Mouse (Mus musculus) naive thymus-derived CD4-positive, alpha-beta T cell, adult 2 months (primary cell): Measurements from ENCODE around the gene Cyth3.

Experiments
- DNase-seq: peaks from one replicate; pipeline ENCODE4 v3.0.0-alpha.2; 2011; ENCODE audit warnings: low read depth

Gene Cyth3

DNA sequence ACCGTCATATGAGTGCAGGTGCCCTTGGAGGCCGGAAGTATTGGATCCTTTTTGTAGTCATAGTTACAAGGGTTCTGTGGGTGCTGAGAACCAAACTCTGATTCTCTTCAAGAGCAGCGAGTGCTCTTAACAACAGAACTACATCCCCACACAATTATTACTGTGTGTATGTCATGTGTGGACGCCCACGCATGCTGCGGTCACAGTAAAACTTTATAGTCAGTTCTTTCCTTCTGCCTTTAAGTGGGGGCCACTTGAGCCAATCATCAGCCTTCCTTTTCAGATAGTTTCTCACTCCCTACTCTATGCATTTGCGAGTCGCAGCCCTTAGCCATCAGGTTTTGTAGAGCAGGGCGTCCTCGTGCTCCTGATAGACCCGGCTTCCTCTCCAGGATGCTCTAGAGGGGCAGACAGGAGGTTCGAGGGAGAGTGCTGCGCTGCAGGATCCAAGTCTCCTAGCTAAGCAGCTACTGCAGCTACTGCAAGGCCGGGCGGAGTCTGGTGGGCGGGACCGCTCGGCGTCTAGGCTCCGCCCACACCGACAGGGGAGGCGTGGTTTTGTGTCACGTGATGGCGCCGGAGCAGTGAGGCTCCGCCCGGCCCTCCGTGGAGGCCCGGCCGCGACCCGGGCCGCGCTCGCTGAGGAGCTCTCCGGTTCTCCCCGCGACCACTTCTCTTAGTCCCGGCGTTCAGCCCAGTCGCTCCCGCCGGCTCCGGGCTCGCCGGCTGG is at the start of gene Cyth3:
Gene Cyth3, plus strand, starts transcription at position 555 of the 730 bp plus-strand sequence.
- DNase-seq, result peak; percentile 98

DNA sequence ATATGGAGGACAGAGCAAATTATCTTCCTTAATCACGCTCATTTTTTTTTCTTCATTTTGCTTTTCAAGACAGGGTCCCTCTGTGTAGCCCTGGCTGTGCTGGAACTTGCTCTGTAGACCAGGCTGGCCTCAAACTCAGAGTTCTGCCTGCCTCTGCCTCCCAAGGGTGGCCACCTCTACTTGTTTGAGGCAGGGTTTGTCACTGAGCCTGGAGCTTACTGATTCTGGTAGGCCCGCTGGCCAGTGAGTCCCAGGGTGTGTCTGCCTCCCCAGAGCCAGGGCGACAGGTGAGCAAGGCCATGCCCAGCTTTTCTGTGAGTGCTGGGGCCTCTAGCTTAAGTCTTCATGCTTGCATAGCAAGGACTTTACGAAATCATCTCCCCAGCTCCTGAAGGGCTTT is 49.2 kb upstream of the Cyth3 start:
- DNase-seq, result no peak

DNA sequence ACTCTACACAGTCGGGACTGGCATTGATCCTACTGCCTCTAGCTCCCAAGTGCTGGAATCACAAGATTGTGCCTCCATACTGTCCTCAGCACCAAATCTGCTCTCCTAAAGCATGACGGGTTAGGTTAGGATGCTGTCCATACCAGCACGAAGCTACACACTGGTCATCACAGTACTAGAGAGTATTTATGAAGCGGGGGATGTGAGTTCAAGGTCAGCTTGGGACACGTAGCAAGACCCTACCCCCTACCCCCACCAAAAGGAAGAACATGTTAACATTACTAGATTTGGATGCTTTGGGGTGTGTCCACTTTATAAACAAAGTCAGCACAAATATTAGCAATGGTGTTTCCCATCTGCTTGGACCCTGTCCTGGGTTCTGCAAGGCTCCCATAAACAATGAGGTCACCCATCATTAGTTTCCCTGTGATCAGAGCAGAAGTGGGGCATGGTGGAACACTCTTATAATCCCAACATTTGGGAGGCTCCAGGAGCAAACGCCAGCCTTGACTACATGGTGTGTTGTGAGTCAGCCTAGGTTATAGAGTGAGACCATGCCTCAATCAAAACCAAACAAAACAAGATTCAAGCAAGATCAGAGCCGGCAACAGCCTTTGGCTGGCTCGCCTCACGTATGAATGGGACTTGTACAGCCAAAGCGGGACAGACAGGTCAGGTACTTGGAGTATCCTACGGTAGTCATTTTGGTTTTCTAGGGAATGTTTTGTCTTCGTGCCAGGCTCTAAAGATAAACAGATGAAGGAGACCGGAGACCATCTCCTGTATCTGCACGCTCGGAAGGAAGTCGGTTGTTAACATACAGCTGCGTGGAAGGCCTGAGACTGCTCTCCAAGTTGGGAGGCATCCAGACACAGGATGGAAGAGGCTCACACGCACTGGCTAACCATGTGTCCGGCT is 47.7 kb upstream of the Cyth3 start:
- DNase-seq, result no peak

DNA sequence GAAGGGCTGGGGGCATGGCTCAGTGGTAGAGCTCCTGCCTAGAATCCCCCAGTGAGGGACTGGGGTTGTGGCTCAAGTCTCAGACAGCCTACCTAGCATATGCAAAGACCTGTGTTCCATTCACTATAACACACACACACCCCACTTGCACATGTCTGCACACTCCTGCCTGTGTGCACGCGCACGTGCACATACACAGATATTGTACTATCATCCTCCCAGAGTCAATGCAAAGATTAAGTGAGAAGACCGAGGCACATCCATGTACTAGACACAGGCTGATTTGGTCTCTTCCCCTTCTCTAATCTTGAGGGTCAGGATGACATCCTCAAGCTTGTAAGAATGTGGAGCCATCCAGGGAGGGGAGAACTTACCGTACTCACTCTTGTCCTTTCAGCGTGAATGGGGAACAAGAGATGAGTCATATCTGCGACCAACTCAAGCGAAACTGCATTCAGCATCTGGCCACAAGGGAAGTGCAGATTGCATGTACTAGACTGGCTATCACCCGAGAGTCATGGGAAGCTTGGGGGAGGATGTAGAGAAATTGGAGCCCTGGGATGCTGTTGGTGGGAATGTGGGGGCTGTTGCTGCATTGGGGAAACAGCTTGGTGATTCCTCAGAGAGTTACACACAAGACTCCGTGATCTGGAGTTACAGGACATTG is 42.6 kb upstream of the Cyth3 start:
- no peak for DNase-seq

DNA sequence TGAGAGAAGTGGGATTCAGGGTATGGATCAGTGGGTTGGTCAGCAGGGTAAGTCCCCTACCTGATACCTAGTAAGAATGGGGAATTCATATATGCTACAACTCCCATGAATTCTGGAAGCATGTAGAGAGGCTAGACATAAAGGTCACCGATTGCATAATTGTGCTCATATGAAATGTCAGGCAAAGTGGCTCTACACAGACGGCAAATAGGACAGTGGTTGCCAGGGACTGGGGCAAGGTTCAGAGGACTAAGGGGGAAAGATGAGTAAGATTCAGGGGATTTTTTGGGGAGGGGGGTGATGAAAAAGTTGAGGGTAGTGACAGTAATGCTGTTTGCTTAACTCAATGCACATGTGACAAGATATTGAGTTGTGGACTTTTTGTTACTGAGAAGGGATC is 41.3 kb upstream of the Cyth3 start:
- no peak for DNase-seq

DNA sequence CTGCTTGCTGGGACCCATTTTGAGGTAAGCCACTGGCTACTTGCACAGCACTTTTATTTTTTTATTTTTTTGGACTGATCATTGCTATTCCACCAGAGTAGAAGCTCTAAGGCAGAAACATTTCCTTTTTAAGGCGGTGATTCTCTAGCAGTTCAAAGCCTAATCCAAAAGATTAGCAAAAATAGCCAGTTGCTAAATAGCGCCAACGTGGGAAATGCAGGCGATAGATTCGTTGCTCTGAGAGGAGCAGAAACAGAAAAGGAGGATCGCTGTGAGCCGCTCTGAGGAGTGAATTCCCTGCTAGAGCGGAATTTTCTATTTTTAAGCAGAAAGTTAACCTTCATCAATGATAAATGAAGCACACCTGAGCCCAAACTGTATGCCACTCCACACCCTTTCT is 40.4 kb upstream of the Cyth3 start:
- DNase-seq, result no peak

DNA sequence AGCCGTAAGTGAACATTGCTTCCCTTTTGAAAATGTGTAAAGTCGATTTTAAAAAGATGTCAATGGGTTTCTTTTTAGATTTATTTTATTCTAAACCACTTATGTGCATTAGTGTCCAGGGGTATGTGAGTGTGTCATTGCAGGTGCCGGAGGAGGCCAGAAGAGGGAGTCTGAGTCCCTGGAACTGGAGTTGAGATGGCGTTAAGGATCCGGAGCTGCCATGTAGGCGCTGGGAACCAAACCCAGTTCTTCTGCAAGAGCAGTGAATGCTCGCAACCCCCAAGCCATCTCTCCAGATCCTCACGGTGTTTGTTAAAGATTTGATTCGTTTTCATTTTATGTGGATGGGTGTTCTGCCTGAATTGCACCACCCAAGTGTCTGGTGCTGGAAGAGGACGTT is 39.2 kb upstream of the Cyth3 start:
- no peak for DNase-seq

DNA sequence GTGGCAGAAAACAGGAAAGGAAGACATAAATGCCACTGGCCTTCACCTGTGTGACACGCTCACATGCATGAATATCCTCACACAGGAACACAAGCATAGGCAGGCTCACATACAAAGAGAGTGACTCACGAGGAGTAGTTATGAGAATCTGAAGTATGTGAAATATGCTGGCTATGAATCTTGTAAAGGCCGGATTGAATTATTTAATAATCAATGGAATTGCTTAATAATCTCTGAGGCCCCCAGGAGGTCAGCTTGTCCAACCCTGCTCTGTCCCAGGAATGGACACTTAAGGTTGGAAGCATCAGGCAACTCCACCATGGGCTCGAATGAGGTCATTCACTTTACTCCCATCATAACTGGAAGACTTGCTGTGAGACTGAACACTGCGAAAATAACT is 37.3 kb upstream of the Cyth3 start:
- no peak for DNase-seq

DNA sequence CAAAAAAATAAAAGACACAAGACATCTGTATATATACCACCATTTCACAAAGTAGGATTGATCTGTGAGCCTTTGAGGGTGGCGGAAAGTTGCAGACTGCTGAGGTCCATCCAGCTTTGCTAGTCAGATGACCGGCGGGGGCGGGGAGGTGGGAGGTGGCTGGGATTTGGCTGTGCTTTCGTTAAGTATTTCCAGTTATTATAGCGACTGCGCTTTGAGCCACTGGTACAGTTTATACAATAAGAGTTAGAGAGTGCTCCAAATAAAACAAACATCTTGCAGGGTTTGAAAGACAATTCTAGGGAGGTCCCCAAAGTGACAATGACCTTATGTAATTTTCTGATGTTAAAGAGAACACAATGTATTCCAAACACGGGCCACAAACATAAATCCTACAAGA is 35.9 kb upstream of the Cyth3 start:
- no peak for DNase-seq

DNA sequence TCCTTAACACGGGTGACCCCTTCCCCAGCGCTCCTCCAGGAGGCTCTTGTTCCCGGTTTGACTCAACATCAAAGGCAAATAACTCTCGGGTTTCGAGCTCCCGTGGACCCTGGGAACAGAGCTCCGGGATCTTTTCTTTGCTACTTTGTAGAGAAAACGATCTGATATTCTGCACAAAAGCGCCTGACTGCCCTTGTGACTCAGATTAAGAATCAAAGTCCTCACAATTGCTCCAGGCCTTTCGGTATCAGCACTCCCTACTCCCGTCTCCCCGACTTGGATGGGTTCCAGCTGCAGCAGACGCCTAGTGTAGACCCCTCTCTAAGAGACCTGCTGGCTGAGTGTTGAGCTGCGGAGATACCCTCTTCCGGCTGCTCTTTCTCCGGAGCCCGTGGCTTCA is 33.1 kb upstream of the Cyth3 start:
- no peak for DNase-seq

DNA sequence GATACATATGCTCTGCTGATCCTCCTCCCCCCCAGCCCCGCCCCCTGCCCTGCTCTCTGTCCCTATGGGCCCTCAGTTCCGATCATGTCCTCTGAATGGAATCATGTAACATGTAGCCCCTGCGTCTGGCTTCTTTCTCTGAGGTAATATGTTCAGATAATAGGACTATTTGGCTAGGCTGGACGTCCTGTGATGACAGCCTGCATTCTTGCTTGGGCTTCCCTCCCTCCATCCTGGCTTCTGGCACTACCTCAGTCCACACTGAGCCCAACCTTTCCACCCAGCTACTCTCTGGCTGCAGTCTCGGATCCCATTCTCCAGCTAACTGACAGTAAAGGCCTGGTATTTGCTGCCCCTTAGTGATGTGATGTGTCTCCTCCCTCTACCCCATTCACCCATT is 29.3 kb upstream of the Cyth3 start:
- DNase-seq, result no peak

DNA sequence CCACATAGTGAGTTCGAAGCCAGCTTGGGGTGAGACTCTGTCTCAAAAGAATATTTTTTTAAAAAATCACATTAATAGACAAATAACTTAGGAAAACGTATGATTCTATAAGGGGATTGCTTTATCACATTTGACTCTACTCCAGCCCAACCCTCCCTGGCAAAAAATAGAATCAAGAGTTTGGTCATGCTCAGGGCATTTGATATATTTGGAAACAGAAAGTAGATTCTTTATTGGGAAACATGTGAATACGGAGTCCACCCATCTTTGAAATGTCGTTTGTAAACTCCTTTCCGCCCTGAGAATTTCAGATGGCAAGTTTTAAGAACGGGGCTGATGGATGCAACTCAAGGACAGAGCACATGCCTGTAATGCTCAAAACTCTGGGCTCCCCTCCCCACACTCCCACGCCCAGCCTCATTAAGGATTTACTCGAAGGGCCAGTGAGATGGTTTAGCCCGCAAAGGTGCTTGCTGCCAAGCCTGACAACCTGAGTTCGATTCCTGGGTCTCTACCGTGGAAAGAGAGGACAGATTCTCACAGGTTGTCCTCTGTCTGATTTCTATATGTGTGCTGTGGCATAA is 28.6 kb upstream of the Cyth3 start:
- DNase-seq, result no peak

DNA sequence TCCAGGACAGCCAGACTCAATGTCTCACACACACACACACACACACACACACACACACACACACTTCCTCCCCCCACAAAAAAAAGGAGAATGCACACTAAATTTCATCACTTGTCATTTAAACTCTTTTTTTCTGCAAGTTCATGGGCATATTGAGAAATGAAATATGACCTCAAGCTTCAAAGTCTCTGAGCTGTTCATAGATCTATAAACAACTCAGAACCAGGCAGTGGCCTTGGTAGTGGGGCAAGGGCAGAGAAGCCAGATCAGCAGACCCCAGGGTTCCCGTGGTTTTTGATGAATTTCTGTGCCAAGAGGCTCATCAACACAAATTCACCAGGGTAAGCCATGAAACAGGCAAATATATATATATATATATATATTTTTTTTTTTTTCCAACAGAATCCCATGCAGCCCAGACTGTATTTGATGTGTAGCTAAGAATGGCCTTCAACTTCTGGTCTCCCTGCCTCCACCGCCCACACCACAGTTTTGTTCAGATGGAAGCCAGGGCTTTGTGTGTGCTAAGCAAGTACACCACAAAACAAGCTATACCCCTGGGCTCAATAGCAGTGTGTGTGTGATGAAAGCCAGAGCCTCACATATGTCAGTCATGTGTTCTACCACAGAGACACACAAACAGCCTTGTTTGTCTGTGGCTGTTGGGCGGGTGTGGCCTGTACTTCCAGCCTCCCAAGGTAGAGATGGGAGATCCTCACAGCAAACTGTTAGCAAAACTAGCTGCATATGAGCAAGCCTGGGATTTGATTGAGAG is 27.8 kb upstream of the Cyth3 start:
- no peak for DNase-seq

DNA sequence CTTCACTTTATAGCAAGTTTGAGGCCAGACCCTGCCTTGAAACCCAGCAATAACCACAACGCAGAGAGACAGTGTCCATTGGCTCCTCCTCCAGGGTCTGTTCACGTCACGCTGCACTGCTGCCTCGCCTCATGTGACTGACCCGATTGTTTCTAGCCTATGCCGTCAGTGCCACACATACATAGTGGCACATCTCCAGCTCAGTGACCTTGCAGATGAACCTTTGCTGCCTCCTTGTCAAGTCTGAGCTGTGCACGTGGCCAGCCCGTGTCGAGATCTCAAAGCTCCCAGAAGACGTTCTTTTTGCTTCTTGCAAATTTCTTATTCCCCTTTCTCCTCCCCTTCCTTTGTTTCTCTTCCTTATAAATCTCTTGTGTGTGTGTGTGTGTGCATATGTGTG is 20.2 kb upstream of the Cyth3 start:
- no peak for DNase-seq

DNA sequence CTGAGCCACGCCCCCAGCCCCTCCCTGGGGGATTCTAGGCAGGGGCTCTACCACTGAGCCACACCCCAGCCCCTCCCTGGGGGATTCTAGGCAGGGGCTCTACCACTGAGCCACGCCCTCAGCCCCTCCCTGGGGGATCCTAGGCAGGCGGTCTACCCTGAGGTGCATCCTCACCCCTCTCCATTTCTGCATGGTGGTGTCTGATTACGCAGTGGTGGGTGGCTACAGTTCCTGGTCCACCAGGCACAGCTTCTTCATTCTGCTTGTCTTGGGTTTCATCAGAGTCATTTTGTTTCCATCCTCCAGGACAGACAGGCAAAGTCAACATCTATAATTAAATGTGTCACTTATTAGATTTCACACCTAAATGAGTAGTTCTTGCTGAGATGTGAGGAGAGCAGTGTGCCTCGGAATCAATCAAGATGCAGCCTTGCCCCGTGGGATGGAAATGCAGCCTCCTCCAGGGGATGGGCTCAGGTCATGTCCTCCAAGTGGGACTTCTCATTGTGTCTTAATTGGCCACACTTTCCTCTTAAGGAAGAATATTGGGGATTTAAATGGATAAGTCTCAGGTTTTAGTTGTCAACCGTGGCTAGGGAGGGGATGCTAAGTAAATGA is 18.0 kb upstream of the Cyth3 start:
- no peak for DNase-seq

DNA sequence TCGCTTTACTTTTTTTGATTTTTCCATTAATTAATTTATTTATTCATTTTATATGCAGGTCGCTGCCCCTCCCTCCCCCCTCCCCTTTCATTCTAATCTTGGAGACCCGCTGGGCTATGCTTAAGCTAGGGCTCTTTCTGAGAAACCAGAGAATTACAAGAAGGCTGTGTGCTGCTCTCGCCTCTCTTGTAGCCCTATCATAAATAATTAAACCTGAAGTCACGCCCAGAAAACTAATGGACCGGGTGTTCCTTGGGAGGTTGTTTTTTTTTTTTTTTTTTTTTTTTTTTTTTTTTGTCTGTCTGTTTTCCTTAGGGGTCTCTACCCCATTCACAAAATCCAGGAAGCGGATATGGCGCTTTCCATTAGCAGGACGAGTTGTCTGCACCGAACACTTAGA is 15.5 kb upstream of the Cyth3 start:
- DNase-seq, result no peak

DNA sequence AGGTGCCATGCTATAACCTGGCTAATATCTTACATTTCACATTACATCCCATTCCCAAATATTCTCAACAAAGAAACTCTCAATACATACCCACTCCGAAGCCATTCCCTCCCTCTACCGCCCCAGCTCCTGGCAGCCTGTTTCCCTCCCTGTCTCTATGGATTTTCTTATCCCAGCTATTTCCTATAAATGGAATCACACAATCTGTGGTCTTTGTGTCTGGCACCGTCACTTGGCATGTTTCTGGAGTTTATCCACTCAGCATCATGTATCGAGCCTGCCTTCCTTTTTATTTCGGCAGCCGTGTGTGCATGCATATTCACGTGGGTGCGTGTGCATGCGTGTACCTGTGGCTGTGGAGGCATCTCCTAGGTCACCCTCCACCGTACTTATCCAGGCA is 14.1 kb upstream of the Cyth3 start:
- no peak for DNase-seq

DNA sequence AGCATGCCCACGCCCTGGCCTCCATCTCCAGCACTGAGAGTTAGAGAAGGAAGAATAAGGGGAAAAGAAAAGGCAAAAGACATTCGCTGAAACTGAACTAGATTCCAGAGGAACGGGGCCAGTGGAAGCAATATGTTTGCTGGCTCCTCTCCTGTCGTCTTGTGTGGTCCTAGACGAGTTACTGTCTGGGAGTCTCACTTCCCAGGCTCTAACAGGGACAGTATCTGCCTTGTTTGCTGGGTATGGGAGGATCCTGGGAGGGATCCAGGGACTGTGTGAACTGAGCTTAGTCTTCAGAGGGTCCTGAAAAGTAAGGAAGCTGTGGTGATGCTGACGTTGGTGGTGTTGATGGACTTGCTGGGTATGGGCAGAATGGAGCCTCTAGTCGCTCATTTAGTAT is 10.3 kb upstream of the Cyth3 start:
- DNase-seq, result no peak

DNA sequence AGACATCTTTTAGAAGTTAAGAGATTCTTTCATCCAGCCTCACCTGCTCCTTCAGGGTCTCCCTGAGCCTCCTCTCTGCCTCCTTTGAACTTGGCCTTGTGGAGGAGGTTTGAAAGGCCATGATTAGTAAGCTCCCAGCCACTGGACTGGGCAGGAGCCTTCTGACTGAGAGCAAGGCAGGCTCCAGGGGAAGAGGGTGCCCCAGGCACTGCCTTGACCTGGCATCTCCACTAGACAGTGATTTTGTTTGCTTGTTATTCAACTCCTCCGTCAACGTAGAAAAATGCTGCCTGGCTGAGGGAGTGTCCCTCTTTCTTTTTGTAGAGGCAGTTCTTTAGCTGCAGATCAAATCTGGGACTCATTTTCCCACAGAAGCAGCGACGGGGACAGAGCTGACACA is 9.0 kb upstream of the Cyth3 start:
- no peak for DNase-seq

DNA sequence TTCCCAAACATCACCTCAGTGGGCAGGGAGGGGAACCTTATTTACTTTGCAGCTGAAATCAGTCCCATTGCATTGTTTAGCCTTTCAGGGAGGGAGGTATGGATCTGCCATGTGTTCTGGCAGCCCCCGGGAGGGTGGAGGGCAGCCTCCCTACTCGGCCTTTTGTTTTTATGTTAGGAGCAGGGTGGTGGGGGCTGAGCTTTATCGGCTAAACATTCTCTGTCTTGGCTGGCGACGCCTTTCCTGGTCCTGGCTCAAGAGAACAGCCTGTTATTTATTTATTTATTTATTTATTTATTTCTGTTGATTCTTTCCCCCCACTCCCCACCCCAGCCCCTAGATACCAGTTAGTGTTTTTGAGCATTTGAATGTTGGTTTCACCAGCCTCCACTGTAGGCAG is 7.7 kb upstream of the Cyth3 start:
- no peak for DNase-seq

DNA sequence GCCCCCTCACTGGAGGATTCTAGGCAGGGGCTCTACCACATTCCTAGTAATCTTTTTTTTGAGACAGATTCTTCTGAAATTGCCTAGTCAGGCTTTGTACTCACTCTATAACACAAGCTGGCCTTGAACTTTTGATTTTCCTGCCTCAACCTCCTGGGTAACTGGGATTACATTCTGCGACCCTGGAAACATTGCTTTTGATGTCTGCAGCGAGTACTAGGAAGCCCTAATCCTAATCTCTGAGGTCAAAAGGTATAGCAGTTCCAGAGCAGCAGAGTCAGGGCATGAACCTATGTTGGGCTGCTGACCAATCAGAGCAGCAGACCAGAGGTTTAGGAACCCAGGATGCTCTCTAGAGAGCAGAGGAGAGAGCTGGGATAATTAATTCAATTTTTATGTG is 6.9 kb upstream of the Cyth3 start:
- DNase-seq, result no peak
